Mouse (Mus musculus) lung, postnatal 4 days (tissue): ENCODE measurements at regions not wholly inside any gene's neighbourhood (a gene's known extent, or its start where the extent isn't known, plus 50 kb on each side); places are given as distances from the start of the nearest gene placed in this dataset.

Experiments used
- DNase-seq, 2 experiments: peaks; one replicate each; pipeline ENCODE4 v3.0.0; 2021

DNA sequence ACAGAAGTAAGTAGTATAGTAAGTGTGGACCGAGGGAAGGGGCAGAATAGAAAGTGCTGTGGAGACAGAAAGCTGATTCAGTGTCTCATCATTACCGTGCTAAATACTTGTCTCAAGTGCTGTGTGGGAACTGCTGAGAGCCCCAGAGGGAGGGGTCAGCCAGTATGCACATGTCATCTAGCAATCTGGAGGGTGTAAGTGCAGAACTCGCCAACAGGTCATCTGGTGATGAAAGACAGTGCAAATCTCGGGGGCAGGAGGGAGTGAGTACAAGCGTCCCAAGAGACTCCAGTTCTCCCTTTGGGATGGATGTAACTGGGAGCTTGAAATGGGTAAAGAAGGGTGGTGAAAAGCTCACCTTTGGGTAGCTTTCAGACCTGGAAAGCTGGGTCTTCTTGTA is 535.7 kb downstream of the Bcl11a start:
- no peak for DNase-seq

DNA sequence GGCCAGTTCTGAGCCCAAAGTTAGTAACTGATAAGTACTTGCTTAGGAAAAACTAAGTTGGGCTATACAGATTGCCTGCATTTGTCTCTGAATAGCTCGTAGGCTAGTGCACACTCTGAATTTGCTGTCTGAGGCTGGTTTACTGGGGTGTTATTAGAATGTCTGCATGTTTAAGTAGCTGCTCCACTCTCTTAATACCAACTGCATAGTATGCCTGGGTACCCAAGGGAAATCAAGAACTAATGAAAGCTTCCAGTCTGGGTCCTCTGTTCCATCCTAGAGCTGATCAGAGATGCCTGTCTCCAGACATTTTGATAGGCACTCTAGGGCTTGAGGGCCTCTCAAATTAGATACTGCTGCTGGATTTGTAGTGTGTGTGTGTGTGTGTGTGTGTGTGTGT is 537.6 kb downstream of the Bcl11a start:
- no peak for DNase-seq

DNA sequence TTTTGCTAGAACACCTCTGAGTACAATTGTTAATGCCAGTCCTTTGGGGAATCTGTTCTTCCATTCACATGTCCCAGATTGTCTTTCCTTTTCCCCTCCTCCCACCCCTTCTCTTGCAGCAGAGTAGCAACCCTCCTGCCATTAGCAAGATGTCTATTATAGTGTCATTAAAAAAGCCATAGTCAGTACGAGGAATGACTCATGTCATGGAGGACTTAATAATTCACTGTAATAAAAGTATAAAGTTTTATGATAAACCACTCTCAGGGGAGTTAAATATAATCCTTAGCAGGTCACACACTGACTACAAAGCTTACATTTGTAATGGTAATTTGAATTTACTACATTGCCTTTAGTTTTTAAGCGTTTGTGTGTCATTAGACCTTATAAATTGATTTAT is 540.7 kb downstream of the Bcl11a start:
- DNase-seq: no peak

DNA sequence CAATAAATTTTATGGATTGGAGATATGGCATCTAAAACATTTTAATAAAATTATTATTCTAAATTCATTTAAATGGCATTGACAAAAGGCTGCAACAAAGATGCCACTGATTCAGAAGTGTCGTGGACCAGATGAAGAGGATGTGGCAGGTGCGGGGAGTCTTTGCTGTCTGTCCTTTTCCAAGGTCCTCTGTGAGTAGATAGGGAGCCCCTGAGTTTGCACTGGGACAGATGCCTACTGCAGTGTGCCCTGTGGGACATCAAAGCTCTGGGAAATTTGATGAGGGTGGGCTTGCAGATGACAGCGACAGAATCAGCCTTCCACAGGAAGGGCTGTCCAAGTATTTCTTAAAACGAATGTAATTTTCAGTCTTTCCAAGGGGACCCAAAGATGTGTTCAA is 541.2 kb downstream of the Bcl11a start:
- DNase-seq: no peak

DNA sequence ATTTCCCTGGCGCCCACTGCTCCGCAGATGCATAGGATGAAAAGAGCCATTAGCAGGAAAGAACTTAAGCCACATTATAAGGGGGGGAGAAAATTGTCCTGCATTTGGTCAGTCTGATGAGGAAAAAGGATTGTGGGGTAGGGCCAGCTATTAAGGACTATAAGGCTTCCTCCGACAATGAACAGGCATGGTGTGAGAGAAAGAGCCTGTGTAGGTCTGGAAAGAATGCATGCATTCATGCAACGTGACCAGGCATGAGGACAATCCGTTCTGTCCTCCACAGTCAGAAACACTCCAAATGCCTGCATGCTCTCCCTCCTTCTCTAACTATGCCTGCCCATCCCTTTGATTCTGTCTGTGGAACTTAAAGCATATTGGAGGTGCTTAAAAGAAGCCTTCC is 550.8 kb downstream of the Bcl11a start:
- no peak for DNase-seq

DNA sequence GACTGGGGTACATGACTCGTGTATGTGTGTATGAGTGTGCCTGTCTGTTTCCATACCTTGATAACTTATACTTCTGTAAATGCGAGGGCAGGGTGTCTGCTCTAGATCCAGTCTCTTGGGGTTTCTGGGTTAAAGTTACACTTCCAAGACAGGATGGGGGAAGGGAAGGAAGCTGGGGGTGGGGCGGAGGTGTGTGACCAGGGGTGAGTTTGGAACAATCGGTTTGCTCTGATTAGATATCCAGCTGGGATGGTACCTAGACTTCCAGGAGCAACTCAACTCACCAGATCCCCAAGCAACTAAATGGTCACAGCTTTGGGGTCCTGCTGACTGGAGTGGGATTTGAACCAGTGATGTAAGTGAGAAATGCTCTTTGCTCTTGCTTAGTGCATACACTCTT is 551.6 kb downstream of the Bcl11a start:
- no peak for DNase-seq

DNA sequence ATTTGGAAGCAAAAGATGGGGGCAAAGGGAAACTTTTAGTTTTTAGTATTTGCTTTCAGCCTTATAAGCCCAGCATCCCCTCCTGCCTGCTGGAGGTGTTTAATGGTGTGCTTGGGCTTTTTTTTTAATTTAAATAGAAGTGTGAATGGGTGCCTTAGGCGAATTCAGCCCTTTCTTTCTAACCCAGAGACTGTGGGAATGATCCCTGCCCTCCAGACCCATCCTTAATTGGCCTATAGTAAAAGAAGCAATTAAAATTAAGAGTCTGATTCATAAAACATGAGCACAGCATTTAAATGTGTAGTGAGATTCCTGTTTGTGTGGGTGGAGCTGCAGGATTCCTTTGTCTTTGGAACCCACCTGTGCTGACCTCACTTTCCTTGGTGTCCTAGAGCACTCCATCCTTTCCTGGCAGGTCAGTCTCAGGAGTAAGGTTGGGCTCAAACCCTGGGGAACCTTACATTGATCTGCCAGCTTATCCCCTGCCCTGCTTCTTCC is 552.6 kb downstream of the Bcl11a start:
- DNase-seq: no peak

DNA sequence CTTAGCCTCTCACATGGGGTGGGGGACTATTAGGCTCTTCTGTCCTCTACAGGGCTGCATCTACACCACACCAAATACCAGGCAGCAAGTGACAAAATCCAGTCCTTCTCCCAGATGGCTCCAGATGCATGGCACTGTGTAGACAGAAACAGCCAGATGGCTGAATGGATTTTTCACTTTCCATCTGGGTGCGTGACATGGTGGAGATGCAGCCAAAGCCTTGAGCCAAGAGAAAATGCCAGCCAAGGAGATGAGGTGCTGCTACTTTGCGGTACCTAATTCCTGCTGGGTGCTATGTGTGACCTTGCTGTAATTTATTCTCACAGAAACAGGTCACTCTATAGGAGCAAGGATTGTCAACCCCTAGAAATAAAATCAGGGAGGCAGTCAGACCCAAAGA is 553.8 kb downstream of the Bcl11a start:
- DNase-seq: no peak

DNA sequence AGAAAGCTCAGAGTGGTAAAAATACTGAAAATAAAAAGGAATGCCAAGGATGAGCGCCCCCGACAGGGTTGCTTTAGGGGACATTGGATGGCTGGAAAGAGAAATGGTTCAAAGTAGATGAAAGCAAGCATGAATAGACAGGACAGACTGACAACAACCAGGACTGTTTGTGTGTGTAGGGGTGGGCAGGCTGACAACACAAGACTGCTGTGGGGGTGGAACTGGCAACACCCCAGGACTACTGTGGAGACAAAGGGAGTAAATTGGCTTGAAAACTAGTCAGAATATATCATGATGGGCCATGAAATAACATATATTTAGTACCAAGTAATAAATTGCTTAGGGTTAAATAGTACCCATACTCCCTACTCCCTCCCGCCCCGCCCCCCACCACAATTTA is 558.9 kb downstream of the Bcl11a start:
- DNase-seq: no peak

DNA sequence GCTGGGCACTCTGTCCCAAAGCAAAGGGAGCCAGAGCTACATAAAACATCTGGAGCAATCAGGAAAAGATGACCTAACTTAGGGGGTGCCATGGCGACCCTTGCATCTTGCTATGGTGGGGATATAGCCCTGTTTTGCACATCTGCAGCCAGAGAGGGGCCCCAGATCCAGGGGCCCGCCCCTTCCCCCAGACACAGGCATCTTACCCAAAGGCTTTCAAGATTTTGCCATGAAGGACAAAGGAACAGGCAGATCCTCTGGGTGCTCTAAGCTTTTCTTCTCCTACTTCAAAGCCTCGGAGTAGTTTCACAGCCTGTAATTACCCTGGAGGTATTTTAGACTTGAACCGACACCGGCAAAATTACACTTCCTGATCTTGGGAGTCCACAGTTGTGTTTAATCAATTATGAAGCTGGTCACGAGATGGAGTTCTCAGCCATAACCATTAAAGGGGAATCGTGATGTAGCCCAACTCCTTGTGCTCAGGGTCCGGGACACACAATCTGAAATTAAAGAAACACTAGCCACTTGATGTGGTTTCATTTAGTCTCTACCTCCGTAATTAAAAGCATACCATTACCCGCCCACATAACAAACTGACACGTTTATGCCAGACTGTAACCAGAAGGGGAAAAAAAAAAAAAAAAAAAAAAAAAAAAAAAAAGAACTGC is 565.7 kb downstream of the Bcl11a start:
- DNase-seq: no peak

DNA sequence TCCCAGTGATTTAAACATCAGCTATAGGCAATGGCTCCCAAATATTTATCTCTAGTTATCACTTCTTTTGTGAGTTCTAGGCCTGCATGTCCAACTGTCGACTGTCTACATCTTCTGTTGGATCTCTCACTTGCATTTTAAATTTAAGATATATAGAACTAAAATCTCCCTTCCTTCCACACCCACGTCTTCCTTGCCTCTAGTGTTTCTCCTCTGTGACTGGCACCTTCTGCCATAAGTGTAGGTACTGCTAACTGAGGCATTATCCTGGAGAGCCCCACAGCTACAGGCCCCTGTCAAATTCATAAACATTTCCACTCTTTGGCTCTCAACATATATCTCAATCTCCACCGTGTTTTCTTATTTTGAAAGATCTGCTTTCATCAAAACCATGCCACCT is 575.0 kb downstream of the Bcl11a start:
- no peak for DNase-seq

DNA sequence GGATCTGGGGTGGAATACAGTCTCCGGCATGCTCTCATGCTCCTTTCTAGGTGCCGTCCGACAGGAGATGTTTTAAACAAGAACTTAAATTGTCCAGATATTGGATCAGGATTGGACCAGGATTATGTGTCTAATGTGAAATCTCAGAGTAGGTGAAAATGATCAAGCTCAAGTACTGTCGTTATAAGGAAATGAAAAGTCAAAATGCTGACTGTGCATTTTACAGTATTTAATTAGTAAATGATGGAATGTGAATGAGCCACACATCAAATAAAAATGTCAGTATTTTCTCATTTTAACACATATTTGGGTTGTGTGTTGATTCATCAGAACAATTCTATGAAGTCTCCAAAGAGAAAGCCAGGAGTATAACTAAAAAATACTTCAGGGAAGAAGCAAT is 586.2 kb downstream of the Bcl11a start:
- no peak for DNase-seq

DNA sequence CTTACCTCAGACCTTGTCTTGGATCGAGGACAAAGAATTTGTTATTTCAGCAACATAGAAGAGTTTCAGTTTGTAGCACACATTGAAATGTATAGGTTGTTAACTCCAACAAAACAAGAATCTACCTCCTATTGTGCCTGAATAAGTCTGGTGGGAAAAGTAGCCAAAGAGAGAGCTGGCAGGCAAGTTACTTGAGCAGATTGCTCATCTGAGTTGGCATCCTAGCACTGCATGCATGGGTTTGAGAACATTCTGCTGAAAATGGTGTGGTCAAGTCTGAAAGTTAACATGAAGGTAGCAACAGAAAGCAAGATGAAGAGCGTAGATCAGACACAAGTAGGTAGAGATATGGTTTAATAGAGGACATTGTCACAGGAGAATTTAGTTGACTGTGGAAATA is 587.5 kb downstream of the Bcl11a start:
- no peak for DNase-seq

DNA sequence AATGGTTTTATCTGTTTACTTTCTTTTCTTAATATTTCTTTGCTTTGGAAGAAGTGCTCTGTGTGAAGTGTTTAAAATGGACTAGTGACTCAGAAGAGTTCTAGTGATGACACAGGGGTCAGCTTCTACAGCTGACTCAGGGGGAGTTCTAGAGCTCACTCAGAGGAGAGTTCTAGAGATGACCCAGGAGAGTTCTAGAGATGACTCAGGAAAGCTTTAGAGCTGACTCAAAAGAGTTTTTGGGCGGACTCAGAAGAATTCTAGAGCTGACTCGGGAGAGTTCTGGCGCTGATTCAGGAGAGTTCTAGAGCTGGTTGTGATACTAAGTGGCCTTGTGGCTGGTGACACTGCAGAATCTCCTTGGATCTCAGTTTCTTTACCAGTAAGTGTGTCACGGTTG is 593.8 kb downstream of the Bcl11a start:
- DNase-seq: no peak

DNA sequence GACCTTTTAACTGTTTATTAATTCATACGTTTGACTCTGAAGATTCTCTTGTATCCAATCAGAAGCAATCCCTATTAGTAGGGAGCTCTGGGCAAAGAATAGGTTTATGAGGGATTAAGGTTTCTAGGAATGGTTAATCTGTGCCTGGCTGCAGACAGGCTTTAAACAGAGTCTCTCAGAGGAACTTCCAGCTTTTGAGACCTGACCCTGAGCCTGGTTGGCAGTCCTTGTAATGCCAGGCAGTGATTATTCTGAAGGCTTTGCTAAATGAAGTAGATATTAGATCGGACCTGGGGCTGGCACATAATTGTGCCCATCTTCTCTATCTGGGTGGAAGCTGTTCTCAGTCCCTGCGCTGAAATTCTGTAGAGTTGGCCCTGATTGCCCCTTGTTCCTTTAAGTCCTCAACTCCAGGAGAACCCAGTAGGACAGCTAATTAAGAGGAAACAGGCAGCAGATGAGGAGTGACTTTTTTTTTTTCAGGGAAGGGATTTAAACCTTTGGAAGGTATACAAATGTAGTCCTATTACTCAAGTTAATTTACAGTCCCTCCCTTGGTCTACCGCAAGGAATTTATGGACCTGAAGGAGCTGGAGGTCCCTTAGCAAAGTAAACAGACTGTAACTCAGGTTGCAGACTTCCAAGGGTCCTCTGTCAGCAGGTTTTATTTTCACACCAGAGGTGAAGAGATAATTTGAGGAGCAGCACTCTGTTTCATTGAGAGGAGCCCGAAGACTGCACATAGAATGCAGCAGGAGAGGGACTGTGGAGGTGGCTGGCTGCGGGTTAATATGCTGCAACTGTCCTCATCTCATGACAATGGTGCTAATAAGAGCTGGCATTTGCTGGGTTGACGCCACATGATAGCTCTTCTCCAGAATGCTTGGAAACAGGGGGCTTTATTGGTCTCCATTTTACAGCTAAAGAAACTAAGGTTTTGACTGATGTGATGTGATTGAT is 595.7 kb downstream of the Bcl11a start:
- DNase-seq: no peak

DNA sequence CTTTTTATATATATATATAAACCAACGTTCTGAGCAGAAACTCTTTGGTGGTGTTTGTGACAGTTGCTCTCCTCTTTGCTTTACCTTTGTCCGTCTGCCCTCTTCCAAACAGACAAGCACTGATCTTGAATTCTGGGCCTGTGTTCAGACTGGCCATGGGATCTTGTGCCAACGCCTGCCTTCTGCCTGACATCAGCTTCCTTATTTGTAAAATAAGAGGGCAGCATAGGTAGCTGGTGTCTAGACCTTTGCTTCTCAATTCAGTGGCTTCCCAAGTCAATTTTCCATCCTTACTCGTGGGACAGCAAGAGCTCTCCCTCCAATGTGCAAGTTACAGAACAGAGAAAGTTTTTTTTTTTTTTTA is 596.3 kb downstream of the Bcl11a start:
- no peak for DNase-seq

DNA sequence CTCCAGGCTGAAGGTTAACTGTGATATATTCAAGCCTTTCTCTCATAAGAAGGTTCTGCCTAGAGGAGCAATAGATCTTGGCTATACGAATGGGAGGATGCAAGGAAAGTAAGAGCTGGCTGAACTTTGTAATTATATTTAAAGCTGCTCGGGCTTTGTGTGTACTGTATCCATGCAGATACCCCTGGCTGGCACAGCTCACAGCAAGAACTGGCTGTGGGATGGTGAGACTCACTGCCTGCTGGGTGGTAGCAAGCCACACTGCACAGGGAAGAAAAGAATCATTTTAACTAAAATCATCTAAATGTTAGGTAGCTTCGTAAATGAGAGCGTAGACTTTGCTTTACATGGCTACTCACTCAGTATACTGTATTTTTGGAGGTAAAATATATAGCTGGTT is 599.2 kb downstream of the Bcl11a start:
- DNase-seq: no peak

DNA sequence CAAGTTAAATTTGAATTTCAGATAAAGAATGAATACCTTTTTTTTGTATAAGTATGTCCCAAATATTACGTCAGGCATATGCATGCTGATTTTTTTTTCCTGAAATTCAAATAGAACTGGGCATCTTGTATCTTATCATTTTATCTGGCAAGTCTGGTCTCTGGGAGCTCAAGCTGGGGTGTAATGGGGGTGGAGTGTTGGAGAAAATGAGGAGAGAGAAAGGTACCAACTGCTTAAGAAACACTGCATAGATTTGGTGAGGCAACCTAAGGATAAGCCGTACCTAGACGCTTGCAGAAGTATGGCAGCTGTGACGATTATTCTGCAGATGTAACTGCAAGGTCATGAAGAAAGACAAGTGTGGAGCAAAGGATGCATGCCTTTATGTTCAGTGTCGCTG is 601.7 kb downstream of the Bcl11a start:
- no peak for DNase-seq

DNA sequence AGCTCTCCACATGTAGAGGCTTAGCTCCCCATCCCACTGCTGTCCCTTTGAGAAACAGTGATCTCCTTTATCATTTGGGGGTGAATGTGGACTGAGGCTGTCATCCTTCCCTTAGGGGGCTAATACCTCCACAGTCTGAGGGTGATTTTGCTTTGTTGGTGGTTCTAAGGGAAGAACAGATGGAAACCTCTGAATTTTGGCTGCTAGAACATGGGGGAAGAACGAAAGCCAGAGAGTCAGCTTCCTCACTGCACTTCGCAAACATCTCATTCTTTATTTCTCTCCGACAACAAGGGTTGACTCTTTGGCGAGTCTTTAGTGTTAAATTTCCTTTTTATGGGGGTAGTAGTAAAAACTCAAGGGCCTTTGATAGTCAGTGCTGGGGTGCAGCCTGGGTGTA is 604.6 kb downstream of the Bcl11a start:
- DNase-seq: no peak

DNA sequence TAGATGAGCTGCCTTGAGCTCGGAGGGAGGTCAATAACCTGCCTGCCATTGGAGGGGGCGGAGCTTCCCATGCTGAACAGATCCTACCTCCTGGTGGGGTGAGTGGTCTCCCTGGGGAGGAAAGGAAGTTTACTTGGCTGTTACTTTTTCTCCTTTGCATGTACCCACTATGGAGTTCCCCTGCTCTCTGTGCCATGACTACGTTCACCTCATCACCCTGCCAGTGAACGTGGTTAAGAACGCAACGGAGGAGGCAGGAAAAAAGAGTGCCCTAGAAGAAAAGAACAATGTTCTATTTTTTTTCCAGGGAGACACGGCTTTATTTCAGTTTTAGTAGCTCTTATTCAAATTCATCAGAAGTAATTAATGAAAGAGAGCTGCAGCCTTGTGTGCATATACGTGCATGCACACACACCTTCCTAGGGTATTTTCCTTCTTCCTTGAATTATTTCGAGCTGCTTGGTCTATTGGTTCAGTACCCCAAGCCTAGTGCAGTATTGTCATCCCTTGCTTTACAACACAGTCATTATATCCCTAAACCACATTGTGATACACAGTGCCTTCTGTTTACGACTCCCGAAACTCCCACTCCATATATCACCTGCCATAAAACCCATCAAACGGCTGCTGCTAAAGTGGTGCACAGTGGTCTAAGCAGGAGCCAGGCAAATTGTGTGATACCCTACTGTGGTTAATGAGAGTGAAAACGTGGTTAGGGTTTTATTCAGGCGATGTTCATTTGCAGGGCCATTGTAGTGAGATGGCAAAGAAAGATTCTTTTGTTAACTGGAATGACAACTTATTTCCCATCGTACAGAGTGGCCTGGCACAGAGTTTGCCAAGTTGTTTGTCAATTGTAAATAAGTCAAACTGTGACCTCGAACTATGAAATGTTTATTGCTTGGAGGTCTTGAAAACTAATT is 608.0 kb downstream of the Bcl11a start:
- no peak for DNase-seq

DNA sequence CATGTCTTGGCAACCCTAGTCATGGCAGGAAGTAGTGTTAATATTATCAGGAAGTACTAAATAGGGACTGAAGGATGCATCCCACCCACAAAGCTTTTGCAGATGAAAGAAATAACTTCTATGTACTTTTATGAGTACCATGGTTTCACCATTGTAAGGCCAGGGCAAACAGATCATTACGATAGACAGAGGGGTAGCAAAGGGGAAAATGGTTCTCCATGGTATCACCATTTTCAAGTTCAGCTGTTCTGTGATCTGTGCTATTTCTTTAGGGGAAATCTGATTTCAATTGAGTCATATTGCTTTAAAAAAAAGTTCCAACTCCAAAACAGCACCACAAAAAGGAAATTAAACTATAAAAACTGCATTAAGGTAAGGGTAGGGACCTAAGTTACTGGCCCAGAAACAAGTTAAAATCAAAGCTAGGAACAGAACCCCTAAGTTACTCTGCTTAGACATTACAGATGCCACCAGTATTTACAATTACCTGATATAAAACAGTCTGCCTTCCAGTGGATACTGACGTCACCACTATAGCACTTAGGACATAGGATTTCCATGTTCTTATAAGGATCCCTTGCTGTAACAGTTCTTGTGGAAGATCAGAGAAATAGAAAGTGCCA is 610.4 kb downstream of the Bcl11a start:
- DNase-seq: no peak

DNA sequence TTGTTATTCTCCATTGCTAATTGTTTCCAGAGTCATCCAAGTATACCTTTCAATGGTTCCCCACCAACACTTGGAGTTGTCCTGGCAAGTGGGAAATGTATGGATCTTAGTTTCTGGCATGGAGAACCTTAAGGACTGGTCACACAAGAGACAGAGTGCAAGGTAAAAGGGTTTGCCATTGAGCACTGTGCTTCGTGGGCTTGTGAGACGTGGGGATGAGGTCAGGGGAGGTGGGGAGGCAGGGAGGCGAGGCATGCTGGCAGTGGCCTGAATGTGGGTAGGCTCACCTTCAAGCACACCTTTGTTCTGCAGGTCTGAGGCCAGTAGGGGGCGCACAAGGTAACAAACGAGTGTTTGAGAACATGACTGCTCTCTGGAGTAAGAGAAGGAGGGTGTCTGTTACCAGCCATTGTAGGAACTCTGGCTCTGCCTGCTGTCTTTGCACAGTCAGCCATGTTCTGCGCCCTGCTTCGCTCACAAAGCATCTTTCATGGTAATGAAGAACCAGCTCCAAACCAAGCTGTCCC is 612.0 kb downstream of the Bcl11a start:
- DNase-seq: peak in 1 of 2 experiments; percentile 23

DNA sequence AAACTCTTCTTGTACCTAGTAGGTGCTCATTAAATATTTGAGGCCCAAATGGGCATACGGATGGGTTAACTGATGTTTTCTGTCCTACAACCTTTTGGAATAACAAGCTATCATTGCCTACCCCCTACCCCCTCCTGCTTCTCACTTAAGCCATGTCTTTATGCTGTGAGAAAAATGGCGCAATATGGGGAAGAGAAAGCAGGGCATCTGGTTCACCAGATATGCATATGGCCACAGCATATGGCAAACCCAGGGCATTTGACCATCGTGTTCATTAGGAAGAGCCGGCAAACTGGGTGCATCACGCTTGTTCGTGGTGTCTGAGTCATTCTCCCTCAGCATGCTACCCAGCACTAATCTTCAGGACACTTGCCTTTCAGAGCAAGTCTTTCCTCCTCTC is 616.1 kb downstream of the Bcl11a start:
- no peak for DNase-seq
